Mouse (Mus musculus) forelimb bud, embryonic 11.5 days (tissue): ENCODE data around the gene Iqcn.

Source experiments
- DNase-seq: peaks from one replicate; pipeline ENCODE4 v3.0.0-alpha.2; 2012; ENCODE audit warnings: low read depth, low spot score

Iqcn gene

DNA sequence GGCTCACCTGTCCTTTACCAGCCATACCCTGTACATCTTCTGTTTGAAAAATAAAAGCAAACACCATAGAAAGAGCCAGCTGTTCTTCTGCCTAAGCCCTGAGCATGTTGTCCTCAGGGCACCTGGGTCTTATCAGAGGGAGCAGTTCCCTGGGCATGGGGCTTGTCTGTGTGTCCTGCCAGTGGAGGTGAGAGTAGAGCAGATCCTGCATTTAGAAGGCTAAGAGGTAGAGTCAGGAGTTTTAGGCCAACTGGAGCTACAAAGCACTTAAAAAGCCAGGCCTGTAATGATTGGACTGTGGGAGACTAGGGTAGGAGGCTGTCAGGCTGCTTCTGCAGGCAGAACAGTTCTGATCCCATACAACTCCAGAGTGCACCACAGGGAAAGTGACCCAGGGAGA lies 24.6 kb upstream of the Iqcn start:
- no peak for DNase-seq

DNA sequence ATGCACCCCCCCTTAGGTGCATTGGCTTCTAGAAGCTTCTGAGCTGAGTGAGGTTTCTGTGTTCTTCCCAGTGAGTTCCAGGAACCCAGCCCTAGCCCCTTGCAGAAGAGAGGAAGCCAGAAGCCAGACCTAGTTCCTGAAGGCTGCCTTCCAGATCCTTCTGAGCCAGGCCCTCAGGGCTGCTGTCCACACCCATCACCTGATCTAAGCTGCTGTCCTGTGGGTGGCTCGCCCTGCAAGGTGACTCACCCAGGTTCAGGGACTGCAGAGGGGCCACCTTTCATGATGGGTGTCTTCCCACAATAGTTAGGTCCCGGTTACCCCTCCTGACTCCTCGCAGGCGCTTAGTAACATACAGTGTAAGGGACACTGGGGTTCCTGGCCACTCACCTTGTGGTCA lies 23.9 kb upstream of the Iqcn start:
- DNase-seq, result no peak

DNA sequence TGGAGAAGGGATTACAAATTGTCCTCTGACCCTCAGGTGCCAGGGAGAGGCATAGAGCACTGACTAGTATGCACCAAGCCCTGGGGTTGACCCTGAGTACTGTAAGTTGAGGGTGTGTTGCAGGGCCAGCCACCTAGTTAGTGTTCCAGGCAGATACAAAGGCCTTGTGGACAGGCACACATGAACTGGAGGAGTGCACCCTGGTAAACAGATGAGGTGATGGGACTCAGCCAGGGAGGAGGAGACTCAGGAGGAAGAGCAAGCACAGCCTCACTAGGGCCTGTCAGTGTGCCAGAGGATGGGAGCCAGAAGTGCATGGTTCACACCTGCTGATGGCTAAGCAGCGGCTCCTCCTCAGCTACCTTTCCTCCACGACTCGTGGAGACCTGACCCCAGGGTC lies 23.2 kb upstream of the Iqcn start:
- DNase-seq, result no peak

DNA sequence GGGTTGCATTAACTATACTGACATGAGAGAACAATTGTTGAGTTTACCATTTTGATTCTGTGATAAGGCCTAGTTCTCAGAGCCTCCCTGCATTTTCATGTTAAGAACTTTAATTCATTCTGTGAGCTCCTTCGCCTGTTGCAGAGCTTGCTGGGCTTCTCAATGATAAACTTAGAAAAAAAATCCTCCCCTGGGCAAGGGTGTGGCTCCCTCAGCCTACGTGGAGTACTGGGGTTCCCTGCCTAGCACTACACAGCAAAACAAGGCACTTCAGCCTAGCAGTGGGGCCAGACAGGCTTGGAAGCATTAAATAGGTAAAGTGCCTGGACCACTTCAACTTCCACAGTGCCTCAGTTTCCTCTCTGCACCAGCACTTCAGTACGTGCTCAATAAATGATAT lies 21.8 kb upstream of the Iqcn start:
- no peak for DNase-seq

DNA sequence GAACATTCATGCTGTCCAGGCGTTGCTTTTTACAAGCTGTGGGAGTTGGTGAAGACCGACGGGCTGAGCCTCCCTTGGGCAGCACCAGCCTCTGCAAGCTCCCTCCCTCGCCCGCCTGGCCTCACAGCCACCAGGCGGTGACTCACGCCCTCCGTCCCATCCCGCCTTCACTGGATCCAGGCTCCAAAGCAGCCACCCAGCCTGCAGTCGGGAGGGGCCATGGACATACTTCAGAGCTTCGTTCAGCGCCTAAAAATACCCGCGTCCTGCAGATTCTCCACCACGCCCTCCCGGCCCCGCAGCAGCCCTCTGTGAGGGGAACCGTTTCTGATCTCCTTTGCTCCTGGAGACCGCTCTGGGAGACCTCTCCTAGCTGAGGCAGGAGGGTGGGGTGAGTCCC lies 21.1 kb upstream of the Iqcn start:
- DNase-seq, result peak; percentile 28

DNA sequence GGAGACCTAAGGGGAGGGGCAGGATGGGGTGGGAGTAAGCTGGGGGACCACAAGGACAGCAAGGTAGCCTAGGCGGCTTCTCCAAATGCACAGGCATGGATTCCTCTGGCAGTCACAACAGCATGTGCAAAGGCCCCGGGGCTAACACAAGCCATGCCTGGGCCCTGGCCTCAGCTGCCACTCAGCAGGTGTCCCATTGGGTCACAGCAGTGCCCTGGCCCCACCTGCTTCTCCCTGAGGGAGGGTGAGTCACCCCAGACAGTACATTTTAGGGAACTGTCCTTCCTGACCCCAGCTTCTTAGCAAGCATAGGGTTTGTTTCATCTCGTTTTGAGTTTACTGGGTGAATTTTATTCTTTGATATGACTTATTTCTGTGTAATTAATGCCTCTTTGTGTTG lies 20.6 kb upstream of the Iqcn start:
- DNase-seq, result no peak

DNA sequence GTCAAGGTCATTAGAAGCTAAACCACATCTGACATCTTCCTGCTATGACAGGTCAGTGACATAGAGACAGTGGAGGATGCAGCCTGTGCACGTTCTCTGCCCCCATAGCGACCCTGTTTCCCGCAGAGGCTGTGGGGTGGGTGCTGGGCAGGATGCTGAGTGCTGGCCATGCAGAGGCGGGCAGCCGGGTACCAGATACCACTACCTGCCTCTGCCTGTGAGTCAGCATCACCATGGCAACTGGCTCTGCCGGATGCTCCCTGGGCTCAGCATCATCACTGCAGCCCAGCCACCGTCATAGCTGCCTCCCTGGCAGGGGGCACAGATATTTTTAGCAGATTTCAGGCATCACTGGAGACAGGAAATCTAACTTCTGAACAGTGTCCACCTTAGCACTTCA lies 19.0 kb upstream of the Iqcn start:
- DNase-seq, result no peak

DNA sequence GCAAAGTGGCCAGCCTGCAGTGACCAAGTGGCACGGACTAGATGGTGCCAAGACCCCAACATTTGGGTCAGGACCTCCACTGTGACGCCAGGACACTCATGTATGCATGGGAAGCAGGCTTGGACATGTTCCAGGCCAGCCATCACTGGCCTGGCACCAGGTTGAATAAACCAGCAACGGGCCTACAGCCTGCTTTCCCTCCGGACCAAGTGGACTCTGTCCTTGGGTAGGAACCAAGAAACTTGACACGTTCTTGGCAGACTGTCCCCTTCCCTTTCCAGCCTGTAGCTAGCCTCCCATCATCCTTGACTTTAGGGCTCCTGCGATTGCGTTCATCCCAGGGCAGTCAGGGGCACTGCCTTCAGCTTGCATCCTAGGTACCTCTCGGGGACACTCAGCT lies 15.7 kb upstream of the Iqcn start:
- DNase-seq, result no peak

DNA sequence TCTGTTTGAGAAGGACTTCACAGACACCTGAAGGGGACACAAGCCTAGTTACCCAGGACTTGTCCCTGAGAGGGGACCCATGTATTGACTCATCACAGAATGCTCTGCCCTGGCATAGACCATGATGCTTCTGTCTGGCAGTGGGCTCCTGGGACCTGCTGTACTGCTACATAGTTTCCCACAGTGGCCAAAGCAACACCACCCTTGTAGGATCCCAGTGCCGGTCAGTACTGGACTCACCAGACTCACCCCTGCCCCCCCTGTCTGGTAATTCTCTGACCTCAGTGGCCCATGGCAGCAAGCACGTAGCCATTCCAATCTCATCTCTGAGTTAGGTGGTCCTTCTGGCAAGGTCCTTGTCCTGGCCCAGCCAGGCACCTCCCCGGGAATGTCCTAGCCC lies 15.1 kb upstream of the Iqcn start:
- DNase-seq, result no peak

DNA sequence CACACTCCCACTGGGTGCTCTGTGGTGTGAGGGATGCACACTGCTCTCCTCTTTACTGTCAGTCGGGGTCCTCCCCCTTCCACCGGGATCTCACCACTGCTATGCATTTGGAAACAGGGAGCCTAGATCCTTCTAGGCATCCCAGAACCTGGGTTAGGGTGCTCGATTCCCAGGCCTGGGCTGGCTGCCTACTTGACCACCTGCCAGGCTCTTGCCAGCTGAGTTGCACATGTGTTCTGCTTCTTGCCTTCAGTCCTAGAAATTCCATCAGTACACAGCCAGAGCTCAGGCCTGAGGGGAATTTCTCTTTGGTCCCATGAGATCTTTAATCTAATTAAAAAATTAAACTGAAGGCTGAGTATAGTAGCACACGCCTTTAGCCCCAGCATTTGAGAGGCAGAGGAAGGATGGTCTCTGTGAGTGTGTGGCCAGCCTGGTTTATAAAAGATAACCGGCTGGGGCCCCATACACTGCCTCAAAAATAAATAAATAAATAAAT lies 13.3 kb upstream of the Iqcn start:
- DNase-seq, result no peak

DNA sequence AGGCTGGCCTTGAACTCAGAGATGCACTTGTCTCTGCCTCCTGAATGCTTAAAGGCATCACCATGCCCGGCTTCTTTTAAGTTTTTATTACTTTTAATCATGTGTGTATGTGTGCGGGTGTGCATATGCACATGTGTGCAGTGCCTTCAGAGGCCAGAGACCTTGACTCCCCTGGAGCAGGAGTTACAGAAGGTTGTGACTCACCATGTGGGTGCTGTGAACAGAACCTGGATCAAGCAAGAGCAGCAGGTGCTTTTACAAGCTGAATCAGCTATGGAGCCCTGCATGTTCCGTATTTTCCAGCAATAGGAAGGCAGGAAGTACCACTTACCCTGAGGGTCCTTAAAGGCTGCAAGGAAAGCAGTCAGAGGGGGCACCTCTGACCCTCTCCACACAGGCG lies 12.0 kb upstream of the Iqcn start:
- no peak for DNase-seq

DNA sequence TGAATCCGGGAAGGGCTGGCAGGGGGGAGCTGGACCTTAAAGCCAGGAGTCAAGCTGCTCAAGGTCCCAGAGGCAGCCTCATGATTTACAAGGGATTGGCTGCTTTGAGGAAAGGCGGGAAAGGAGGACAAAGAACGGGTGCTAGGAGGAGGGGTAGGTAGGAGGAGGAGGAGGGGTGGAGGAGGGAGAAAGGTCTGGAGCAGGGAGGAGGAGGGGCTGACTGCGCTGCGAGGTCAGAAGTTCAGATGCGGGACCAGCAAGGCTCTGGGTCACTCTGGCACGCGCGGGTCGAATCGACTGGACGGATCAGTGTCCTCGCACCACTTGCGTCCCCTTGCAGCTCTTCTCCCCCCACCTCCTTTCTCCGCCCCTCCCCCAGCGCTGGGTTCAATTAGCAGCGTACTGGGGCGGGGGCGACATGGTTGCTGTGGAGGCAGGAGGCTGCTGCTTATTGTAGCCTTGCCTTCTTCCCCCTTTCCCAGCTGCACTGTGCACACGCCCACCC lies 11.5 kb upstream of the Iqcn start:
- peak; percentile 94 for DNase-seq

DNA sequence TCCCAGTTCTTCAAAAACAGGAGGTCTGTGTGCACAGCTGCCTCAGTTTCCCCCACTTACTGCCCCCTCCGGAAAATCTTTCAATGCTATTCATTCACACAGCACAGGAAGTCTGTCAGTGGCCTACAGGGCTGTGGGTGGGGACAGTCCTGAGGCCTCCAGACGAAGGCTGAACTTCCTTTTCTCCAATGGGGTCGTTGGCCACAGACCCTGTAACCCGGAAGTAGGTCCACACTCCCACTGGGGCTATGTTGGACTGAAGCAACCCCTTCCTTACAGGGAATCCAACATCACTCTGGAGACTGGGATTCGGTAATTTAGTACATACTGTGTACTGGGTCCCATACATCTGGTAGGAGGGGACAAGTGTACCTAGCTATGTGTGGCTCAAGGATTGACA lies 9.6 kb upstream of the Iqcn start:
- DNase-seq, result no peak

DNA sequence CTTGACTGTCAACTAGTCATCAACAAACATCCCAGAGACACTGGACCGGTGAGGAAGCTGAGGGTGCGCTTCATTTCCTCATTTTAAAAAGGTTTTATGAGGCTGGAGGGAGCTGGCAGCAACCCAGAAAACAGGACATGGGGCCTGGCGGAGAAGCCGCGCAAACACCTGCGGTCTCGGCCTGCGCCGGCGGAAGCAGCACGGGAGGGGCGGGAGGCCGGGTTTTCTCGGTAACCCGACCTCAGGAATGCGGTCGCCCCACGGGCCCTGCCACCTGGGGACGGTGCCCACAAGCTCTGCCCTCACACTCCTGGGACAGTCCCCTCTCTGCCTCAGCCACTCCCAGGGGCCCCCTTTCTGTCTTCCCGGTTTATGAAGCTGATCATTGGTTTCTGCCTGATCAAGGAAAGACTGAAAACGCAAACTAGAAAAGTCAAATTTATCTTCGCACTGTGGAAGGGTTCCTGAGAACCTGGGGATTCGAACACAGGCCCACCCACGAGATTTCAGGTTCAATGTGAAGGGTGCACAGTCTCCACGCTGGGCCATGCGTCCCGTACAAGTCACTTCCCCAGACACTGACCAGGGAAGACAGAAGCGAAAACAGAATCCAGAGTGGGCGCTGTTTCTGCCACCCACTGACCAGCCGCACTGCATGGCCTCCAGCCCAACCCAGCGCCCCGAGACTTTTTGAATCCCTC lies 7.8 kb upstream of the Iqcn start:
- DNase-seq, result peak; percentile 63

DNA sequence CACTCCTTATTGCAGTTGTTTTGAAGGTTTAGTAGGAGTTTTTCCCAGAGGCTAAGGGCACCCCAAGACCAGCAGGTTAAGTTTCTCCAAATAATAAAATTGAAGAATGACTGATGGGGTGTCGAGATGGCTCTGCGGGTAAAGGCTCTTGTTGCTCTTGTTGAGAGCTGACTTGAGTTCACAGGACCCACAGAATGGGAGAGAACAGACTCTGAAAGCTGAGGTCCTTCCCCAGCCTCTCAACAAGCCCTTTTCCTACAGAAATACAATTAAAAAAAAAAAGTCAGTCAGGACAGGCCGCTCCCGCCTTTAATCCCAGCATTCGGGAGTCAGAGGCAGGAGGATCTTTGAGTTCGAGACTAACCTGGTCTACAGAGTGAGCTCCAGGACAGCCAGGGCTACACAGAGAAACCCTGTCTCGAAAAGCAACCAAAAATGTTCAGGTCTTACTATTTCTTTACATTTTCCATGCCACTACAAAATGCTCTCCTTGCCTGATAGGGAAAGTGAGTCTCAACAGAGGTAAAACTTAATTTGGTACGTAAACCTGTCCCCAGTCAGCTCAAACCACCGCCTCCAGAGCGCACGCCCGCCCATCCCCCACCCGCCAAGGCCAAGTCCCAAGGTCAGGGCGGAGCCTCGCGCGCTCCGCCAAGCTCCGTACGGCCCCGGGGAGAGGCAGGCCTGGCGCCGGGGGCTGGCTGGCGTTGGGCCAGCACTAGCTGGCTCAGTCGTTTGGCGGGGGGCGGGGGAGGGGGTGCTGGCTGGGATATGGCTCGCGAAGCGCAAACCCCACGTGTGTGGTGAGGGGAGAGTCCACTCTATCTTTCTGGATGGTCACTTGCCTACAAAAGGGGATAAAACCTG lies 7.0 kb upstream of the Iqcn start:
- peak; percentile 81 for DNase-seq

DNA sequence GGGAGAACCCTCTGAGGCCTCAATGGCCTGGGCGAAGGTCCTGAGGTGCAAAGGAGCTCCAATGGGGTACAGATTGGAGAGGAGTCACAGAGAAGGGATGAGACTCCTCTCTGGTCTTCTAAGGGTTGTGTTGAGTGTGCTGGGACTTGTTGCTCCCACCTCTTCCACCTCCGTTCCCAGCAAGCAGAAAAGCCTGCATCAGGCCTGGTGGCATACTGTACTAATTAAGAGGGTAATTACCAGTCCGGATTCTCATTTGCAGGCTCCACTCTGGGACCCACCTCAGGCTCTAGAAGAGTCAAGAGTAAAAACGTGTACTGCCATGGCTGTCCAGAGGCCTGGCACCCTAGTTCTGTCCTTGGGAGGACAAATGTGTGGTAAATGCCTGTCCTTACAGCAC lies 6.3 kb upstream of the Iqcn start:
- peak; percentile 29 for DNase-seq

DNA sequence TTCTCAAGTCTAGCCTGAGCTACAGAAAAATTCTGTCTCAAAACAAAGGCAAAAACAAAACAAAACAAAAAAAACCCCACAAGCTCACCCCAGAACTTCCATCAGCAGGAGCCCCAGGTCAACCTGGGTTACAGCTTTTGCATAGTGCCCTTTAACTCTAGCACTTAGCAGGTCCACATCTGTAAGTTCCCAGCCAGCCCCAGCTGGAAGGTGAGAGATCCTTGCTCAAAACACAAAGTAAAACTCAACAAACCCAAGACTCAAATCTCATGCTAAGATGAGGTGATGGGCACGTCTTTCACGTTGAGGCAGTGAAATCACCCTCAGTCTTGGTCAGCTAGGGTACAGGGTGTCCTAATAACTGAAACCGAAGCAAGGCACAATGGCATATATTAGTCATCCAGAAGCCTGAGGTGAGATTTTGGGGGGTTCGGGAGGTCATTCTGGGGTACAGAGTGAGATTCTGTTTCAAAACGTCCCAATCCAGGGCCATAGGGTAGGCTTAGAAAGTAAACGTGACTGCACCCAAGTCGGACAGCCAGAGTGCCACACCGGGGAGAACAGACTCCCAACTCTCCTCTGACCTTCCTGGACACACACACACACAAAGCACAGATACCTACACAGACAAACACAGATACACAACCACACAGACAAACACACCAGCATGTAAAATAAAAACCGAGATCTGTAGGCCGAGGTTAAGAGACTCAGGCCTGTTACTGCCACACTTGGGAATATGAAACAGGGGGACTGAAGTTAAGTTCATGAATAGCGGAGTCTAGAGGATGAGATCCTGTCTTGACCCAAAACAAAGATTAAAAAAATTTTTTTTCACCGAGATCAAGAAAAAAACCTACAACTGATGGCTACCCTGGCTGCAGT lies 5.6 kb upstream of the Iqcn start:
- DNase-seq, result no peak

DNA sequence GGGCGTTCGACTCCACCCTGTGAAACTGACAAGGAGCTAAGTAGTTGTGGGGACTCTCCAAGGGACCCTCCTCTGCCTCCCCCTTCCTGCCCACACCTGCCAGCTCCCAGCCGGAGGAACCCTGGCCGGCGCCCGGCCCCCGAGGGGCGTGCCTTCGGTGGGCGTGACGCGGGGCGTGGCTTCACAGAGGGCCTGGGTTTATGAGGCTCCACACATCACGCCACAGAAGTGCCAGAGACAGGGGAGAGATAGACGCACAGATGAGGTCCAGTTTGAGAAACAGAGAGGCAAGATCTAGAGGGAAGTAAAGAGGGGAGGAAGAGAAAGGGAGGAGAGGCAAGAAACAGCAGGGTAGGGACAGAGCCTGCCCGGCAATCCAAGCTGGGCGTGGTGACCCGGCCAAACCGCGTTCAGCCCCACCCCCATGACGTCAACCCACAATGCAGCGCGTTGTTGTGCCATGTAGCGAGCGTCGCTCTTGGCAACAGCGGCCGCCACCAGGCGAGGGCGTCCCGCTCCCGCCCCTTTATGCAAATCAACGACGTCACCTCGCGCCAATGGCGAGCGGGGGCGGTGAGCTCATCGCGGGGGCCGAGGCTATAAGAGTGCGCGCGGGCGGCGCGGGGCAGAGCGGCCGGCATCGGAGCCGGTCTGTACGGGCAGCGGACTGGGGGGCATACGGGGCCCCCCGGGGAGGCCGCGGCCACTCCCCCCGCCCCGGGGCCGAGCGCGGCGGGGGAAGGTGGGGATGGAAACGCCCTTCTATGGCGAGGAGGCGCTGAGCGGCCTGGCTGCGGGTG lies 4.7 kb upstream of the Iqcn start, which contains the start of gene Jund:
Gene Jund (plus strand): TSS at position 640 of the 800 bp plus-strand sequence.
- DNase-seq, result peak; percentile 99

DNA sequence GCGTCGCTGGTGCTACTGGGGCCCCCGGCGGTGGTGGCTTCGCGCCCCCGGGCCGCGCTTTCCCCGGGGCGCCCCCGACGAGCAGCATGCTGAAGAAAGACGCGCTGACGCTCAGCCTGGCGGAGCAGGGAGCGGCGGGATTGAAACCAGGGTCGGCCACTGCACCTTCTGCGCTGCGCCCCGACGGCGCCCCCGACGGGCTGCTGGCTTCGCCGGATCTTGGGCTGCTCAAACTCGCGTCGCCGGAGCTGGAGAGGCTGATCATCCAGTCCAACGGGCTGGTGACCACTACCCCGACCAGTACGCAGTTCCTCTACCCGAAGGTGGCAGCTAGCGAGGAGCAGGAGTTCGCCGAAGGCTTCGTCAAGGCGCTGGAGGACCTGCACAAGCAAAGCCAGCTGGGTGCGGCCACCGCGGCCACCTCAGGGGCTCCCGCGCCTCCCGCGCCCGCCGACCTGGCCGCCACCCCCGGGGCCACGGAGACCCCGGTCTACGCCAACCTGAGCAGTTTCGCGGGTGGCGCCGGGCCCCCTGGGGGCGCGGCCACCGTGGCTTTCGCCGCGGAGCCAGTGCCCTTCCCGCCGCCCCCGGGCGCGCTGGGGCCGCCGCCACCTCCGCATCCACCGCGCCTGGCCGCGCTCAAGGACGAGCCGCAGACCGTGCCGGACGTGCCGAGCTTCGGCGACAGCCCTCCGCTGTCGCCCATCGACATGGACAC lies 4.0 kb upstream of the Iqcn start:
- DNase-seq, result peak; percentile 58

DNA sequence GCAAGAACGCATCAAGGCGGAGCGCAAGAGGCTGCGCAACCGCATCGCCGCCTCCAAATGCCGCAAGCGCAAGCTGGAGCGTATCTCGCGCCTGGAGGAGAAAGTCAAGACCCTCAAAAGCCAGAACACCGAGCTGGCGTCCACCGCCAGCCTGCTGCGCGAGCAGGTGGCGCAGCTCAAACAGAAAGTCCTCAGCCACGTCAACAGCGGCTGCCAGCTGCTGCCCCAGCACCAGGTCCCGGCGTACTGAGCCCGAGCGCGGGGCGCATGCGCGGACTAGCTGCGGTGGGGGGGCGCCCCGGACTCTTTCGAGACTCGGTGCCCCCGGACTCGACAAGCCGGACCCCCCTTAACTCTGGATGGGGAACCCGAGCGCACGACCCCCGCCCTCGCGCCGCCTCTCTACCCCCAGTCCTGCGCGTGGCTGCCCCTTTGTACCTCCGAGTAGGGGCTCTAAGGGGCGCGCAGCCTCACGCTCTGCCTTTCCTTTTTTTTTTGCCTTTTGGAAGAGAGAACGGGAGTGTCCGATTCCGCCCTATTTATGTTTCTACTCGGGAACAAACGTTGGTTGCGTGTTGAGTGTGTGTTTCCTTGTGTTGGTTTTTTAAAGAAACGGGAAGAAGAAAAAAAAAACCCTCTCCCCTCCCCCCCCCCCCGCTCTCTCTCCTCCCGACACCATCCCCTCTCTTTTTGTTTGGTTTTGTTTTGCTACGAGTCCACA lies 3.3 kb upstream of the Iqcn start:
- DNase-seq, result peak; percentile 82
